Comparison of ENCODE assay signal across 24 mouse cellular contexts in genomic region chr7:128209826-128210225, GRCm38 (mm10). TPM values are rescaled to one million over a fixed set of nuclear protein-coding genes. Genes with fewer than 3 reads are reported as not detected.
A peak's percentile ranks its signal among the peaks of the same experiment; 100 is the strongest.
DNase-seq lines count a peak whose midpoint lies in the region; ATAC-seq and TF ChIP-seq lines count a peak whose summit lies in the region.
"Had no signal": no experiment of that assay in that cellular context is flagged by ENCODE, and none has a peak within 500 bp of the region (broad histone marks: within the 10 kb centered on the region; RNA-seq: fewer than 3 reads in every experiment).

No protein-coding gene starts in this region.

- no peak overlapping the region for H3K9ac ChIP-seq in forebrain, embryonic 12.5 days
- H3K9ac ChIP-seq: embryonic facial prominence, embryonic 15.5 days; heart, embryonic 15.5 days; hindbrain, embryonic 12.5 days had no signal

- H3K27ac ChIP-seq in bone marrow macrophage, adult 2 months (ENCODE audit: insufficient read depth, low read depth, low read length): peak overlapping the region; percentile 65
- no peak overlapping the region for H3K27ac ChIP-seq in forebrain, embryonic 12.5 days
- H3K27ac ChIP-seq: embryonic facial prominence, embryonic 15.5 days; heart, adult 2 months; heart, embryonic 15.5 days; hindbrain, embryonic 12.5 days; hindbrain, postnatal 0 days had no signal

- TF ChIP-seq CTCF in bone marrow macrophage, adult 2 months (IDR thresholded peaks at IDR 0.05; ENCODE audit: low read depth, low read length): no peak

- no peak overlapping the region for H3K4me2 ChIP-seq in forebrain, embryonic 12.5 days
- H3K4me2 ChIP-seq: embryonic facial prominence, embryonic 15.5 days; heart, embryonic 11.5 days; heart, embryonic 15.5 days; hindbrain, embryonic 12.5 days had no signal

- no peak for ATAC-seq in forebrain, embryonic 12.5 days (ENCODE audit: low FRiP score)
- ATAC-seq: forebrain, embryonic 16.5 days; hindbrain, postnatal 0 days had no signal

- no peak for TF ChIP-seq POLR2A in bone marrow macrophage, adult 2 months (IDR thresholded peaks at IDR 0.05; ENCODE audit: borderline replicate concordance, low read depth, low read length)

- DNase-seq in kidney, adult 11 months: peak; percentile 67
- no peak for DNase-seq in kidney, postnatal 4 days
- DNase-seq in fat pad, adult 2 months (ENCODE audit: extremely low read depth, low read depth, low spot score): peak; percentile 34
- peak; percentile 14 for DNase-seq in kidney, postnatal 14 days
- no peak for DNase-seq in thymus, postnatal 14 days
- no peak for DNase-seq in gastrocnemius, postnatal 10 days
- DNase-seq: adrenal gland, postnatal 14 days; cerebellum, adult 18-20 months; cerebellum, adult 9-11 months; cerebellum, postnatal 36 days; gastrocnemius, postnatal 25 days; heart, adult 2 months; heart, postnatal 36 days had no signal

- H3K4me3 ChIP-seq in bone marrow macrophage, adult 2 months (ENCODE audit: insufficient read depth, low read length): no peak overlapping the region
- no peak overlapping the region for H3K4me3 ChIP-seq in forebrain, embryonic 12.5 days (replicated peaks)
- H3K4me3 ChIP-seq: embryonic facial prominence, embryonic 15.5 days; erythroblast, embryonic 14.5 days; heart, adult 2 months; heart, embryonic 15.5 days; hindbrain, embryonic 12.5 days had no signal

- H3K4me1 ChIP-seq in bone marrow macrophage, adult 2 months (ENCODE audit: control insufficient read depth, insufficient read depth, low read length): peaks cover 15% of the 10 kb centered on the region
- no peaks in the 10 kb centered on the region for H3K4me1 ChIP-seq in forebrain, embryonic 12.5 days
- H3K4me1 ChIP-seq: embryonic facial prominence, embryonic 15.5 days; heart, embryonic 15.5 days; hindbrain, embryonic 12.5 days had no signal

- H3K36me3 ChIP-seq in forebrain, embryonic 12.5 days (replicated peaks): no peaks in the 10 kb centered on the region
- H3K36me3 ChIP-seq: embryonic facial prominence, embryonic 15.5 days; heart, embryonic 15.5 days; hindbrain, embryonic 12.5 days had no signal

- H3K27me3 ChIP-seq in forebrain, embryonic 12.5 days: no peaks in the 10 kb centered on the region; the same call in 1 of the 2 replicates
- H3K27me3 ChIP-seq: heart, embryonic 15.5 days had no signal

- WGBS in forebrain, embryonic 12.5 days: 62% methylated on average over 3 of the region's 3 CpGs

- H3K9me3 ChIP-seq in forebrain, embryonic 12.5 days: no peaks in the 10 kb centered on the region
- H3K9me3 ChIP-seq: embryonic facial prominence, embryonic 15.5 days; heart, embryonic 15.5 days; hindbrain, embryonic 12.5 days had no signal

RNA-seq across cellular contexts. Expression of gene Cox6a2, which starts 3.6 kb away (rescaled TPM):
- 1.2 TPM in 1 of 2 replicates, not detected in the other for polyA plus RNA-seq in bone marrow macrophage, adult 2 months (2012; ENCODE audit: insufficient read depth, insufficient read length, missing spikeins)
- 0.29 TPM in 1 of 2 replicates, not detected in the other for polyA plus RNA-seq in forebrain, embryonic 12.5 days (2016; fragmentation: Nextera tagmentation; extraction: Ambion mirVana)
- 100 to 1,000 TPM; 833 to 932 TPM for total RNA-seq in gastrocnemius, postnatal 10 days (2021)
- total RNA-seq: adrenal gland, postnatal 14 days; hindbrain, postnatal 0 days had no signal
- polyA plus RNA-seq: erythroblast, embryonic 14.5 days; forebrain, embryonic 11.5 days; forebrain, embryonic 16.5 days; intestine, embryonic 14.5 days had no signal

RNA-seq across cellular contexts. Expression of gene Armc5, which starts 27.3 kb away (rescaled TPM):
- 14.6 and 15.0 TPM in 2 replicates for polyA plus RNA-seq in bone marrow macrophage, adult 2 months (2012; ENCODE audit: insufficient read depth, insufficient read length, missing spikeins)
- 14.0 and 15.4 TPM in 2 replicates for polyA plus RNA-seq in forebrain, embryonic 12.5 days (2016; fragmentation: Nextera tagmentation; extraction: Ambion mirVana)
- total RNA-seq in gastrocnemius, postnatal 10 days (2021): 10 to 100 TPM; 10.7 to 14.7 TPM

RNA-seq across cellular contexts. Expression of gene 9130023H24Rik, which starts 28.0 kb away (rescaled TPM):
- 2.5 and 2.8 TPM in 2 replicates for polyA plus RNA-seq in bone marrow macrophage, adult 2 months (2012; ENCODE audit: insufficient read depth, insufficient read length, missing spikeins)
- 11.7 and 12.0 TPM in 2 replicates for polyA plus RNA-seq in forebrain, embryonic 12.5 days (2016; fragmentation: Nextera tagmentation; extraction: Ambion mirVana)
- 1 to 10 TPM; 3.5 to 4.6 TPM for total RNA-seq in gastrocnemius, postnatal 10 days (2021)

RNA-seq across cellular contexts. Expression of gene Tgfb1i1, which starts 36.8 kb away (rescaled TPM):
- 1.2 and 1.7 TPM in 2 replicates for polyA plus RNA-seq in bone marrow macrophage, adult 2 months (2012; ENCODE audit: insufficient read depth, insufficient read length, missing spikeins)
- polyA plus RNA-seq in forebrain, embryonic 12.5 days (2016; fragmentation: Nextera tagmentation; extraction: Ambion mirVana): 24.0 and 27.7 TPM in 2 replicates
- 10 to 100 TPM; 23.1 to 30.3 TPM for total RNA-seq in gastrocnemius, postnatal 10 days (2021)

RNA-seq across cellular contexts. Expression of gene Slc5a2, which starts 55.6 kb away (rescaled TPM):
- polyA plus RNA-seq in bone marrow macrophage, adult 2 months (2012; ENCODE audit: insufficient read depth, insufficient read length, missing spikeins): not detected in 2 replicates
- polyA plus RNA-seq in forebrain, embryonic 12.5 days (2016; fragmentation: Nextera tagmentation; extraction: Ambion mirVana): not detected in 2 replicates
- not detected for total RNA-seq in gastrocnemius, postnatal 10 days (2021)
- total RNA-seq: adrenal gland, postnatal 14 days; gastrocnemius, postnatal 25 days; heart, adult 2 months; heart, postnatal 36 days; hindbrain, postnatal 0 days had no signal
- polyA plus RNA-seq: embryonic facial prominence, embryonic 15.5 days; forebrain, embryonic 16.5 days; heart, embryonic 15.5 days; hindbrain, embryonic 12.5 days; intestine, embryonic 14.5 days had no signal

Comparison
In these comparisons a context has a peak if more than half of its experiments do, and no peak if none do; other contexts are left out.
1. DNase-seq: peak in kidney, adult 11 months (single experiment), fat pad, adult 2 months (single experiment) and kidney, postnatal 14 days (single experiment); none in kidney, postnatal 4 days (0 of 2), thymus, postnatal 14 days (single experiment) and gastrocnemius, postnatal 10 days (single experiment).